Mouse (Mus musculus) liver, embryonic 12.5 days (tissue): Measurements from ENCODE around the gene Xrcc6. TPM values are rescaled to one million over a fixed set of nuclear protein-coding genes. Genes with fewer than 3 reads are reported as not detected.

Experiments
- ATAC-seq: fragments of 200-750 bp; cut with Nextera tagmentation; 2 replicates; pipeline ENCODE4 v1.8.0; 2017; ENCODE audit warnings: moderate number of reproducible peaks, mild to moderate bottlenecking, moderate library complexity
- H3K27ac ChIP-seq: fragments of 300-500 bp; sonication (generic); 2 replicates; pipeline ENCODE4 v1.5.1; 2016; ENCODE audit warnings: mild to moderate bottlenecking
- H3K27me3 ChIP-seq: fragments of 300-500 bp; sonication (generic); replicated peaks from 2 replicates; pipeline ENCODE4 v1.6.1; 2016; ENCODE audit warnings: mild to moderate bottlenecking, moderate library complexity
- H3K36me3 ChIP-seq: fragments of 300-500 bp; sonication (generic); 2 replicates; pipeline ENCODE4 v1.6.1; 2016; ENCODE audit warnings: mild to moderate bottlenecking, moderate library complexity
- H3K4me1 ChIP-seq: fragments of 300-500 bp; sonication (generic); 2 replicates; pipeline ENCODE4 v1.6.1; 2016
- H3K4me2 ChIP-seq: fragments of 300-500 bp; sonication (generic); 2 replicates; pipeline ENCODE4 v1.6.1; 2016; ENCODE audit warnings: mild to moderate bottlenecking, moderate library complexity
- H3K4me3 ChIP-seq: fragments of 300-500 bp; sonication (generic); 2 replicates; pipeline ENCODE4 v1.5.1; 2016; ENCODE audit warnings: mild to moderate bottlenecking, moderate library complexity
- H3K9ac ChIP-seq: fragments of 300-500 bp; sonication (generic); 2 replicates; pipeline ENCODE4 v1.6.1; 2016; ENCODE audit warnings: mild to moderate bottlenecking, moderate library complexity
- H3K9me3 ChIP-seq: fragments of 300-500 bp; sonication (generic); replicated peaks from 2 replicates; pipeline ENCODE4 v1.6.1; 2016; ENCODE audit warnings: mild to moderate bottlenecking, moderate library complexity
- WGBS: fragments of 180-500 bp; shearing (Covaris S2); methylation state at CpG from one replicate; pipeline ENCODE4 v1.1.7; 2016; ENCODE audit not compliant: insufficient replicate concordance; 5-methylcytosine and 5-hydroxymethylcytosine counted together
- polyA plus RNA-seq: library from polyadenylated mRNA; unstranded; fragments of >200 nt; fragmentation: Nextera tagmentation; extraction: Ambion mirVana; gene quantifications from 2 replicates; pipeline ENCODE4 v1.2.1, GENCODE M21; 2016

Gene Xrcc6
- polyA plus RNA-seq, 1 experiment from 2014 or later: 98.7 TPM

DNA sequence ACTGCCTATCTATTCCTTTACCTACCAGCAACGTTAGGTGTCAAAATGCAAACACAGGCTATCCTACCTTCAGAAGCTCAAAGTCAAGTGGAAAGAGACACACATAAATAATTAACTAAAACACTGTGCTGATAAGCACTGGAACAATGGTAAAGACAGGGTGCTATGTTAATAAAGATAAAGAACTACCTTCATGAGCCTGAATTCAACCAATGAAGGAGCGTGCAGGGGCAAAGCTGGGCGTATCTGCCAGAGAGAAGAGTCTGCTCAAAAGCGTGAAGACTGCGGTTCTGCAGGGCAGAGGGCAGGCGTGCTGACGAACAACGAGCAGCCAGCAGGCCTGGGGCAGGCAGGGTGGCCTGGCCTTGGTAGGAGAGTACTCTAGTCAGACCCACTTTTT is 16.6 kb downstream of the Xrcc6 start:
- peaks cover 49% of the 10 kb centered on the region for H3K36me3 ChIP-seq
- peak; percentile 49; the same call in 1 of the 2 replicates for ATAC-seq
- no peak overlapping the region for H3K4me3 ChIP-seq
- H3K9me3 ChIP-seq: no peaks in the 10 kb centered on the region
- 70% methylated on average over 8 of the region's 8 CpGs for WGBS
- H3K27ac ChIP-seq: no peak overlapping the region
- H3K4me2 ChIP-seq: no peak overlapping the region
- no peaks in the 10 kb centered on the region for H3K27me3 ChIP-seq
- peaks cover 24% of the 10 kb centered on the region for H3K4me1 ChIP-seq
- H3K9ac ChIP-seq: no peak overlapping the region

GRCm38 (mm10) chr15:82011947-82012346 is 24.3 kb downstream of the Xrcc6 start:
- Histone ChIP-seq H3K27me3 (no peaks in the 10 kb centered on the region), H3K4me2 (no peak overlapping the region), H3K9me3 (no peaks in the 10 kb centered on the region), H3K9ac (no peak overlapping the region), H3K4me3 (no peak overlapping the region), H3K27ac (no peak overlapping the region), H3K36me3 (peaks cover 13% of the 10 kb centered on the region), H3K4me1 (peaks cover 41% of the 10 kb centered on the region)
- WGBS: 82% methylated on average over 6 of the region's 6 CpGs
- ATAC-seq: no peak

- Histone ChIP-seq H3K9me3 (no peaks in the 10 kb centered on the region), H3K27me3 (no peaks in the 10 kb centered on the region), H3K4me3 (peak overlapping the region; percentile 89), H3K4me2 (peak overlapping the region; percentile 93), H3K9ac (peak overlapping the region; percentile 94), H3K4me1 (peaks cover 52% of the 10 kb centered on the region), H3K36me3 (peaks cover 24% of the 10 kb centered on the region), H3K27ac (peak overlapping the region; percentile 85; the same call in 1 of the 2 replicates)
- 18% methylated on average over 9 of the region's 9 CpGs for WGBS
- no peak for ATAC-seq
Measured at GRCm38 (mm10) chr15:82014745-82015391, 27.2 kb downstream of the Xrcc6 start.

DNA sequence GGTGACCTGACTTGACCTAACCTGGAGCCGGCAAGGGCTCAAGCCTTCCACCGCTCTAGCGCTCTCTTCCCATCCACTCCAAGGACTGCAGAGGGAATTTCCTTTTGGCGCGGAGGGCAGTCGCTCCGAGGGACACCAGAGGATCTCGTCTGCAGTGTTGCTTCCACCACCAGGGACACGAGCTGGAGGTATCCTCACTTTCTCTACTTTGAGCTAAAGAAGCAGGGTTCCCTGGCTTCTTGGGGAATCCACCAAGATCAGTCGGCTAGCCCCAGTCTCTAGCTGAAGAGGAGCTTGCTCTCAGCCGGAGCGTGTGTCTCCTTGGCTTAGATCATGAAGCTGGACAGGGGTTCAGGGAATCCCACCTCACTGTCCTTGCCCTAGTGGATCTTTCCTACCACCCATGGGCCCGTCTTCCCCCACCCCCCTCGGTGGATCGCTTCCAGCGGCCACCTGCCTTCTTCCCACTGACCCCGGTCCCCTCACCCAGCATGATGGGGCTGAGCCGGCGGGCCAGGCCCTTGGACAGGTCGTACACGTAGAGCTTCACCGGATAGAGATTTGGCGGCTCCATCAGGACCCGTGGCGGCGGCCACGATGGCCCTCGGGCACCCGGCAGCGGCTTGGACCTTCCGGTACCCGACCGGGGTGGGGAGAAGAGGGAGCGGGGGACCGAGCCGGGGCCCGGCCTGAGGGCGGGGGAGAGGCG is 27.9 kb downstream of the Xrcc6 start:
- Histone ChIP-seq H3K4me1 (peaks cover 52% of the 10 kb centered on the region), H3K9ac (peak overlapping the region; percentile 94), H3K36me3 (peaks cover 30% of the 10 kb centered on the region), H3K4me2 (peak overlapping the region; percentile 93), H3K27ac (peak overlapping the region; percentile 85), H3K4me3 (peak overlapping the region; percentile 89), H3K9me3 (no peaks in the 10 kb centered on the region), H3K27me3 (no peaks in the 10 kb centered on the region)
- no peak; the same call in 1 of the 2 replicates for ATAC-seq
- under 1% methylated on average over 39 of the region's 39 CpGs for WGBS

- H3K4me3 ChIP-seq: peak overlapping the region; percentile 89
- peaks cover 52% of the 10 kb centered on the region for H3K4me1 ChIP-seq
- peak overlapping the region; percentile 93 for H3K4me2 ChIP-seq
- H3K27ac ChIP-seq: peak overlapping the region; percentile 88
- no peaks in the 10 kb centered on the region for H3K27me3 ChIP-seq
- H3K9me3 ChIP-seq: no peaks in the 10 kb centered on the region
- H3K9ac ChIP-seq: peak overlapping the region; percentile 94
- WGBS: under 1% methylated on average over 53 of the region's 53 CpGs
- H3K36me3 ChIP-seq: peaks cover 34% of the 10 kb centered on the region
- peak; percentile 96 for ATAC-seq
Measured at GRCm38 (mm10) chr15:82016101-82016808, 28.6 kb downstream of the Xrcc6 start.

DNA sequence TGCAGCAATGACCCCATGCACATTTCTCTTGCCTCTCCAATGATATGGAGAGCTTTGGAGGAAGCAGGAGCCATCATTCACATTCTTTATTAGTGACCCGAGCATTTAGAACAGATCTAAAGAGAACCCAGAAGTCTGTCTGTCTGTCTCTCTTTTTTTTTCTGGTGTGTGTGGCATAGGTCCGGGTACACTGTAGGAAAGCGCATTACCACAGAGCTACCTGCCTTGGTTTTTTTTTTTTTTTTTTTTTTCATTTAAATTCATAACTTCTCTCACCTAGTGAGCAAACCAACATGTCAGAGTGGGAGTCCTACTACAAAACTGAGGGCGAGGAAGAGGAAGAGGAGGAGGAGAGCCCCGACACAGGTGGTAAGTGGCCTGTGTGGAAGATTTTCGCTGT is 29.2 kb downstream of the Xrcc6 start:
- peaks cover 40% of the 10 kb centered on the region for H3K36me3 ChIP-seq
- H3K4me3 ChIP-seq: peak overlapping the region; percentile 89
- peak overlapping the region; percentile 83 for H3K9ac ChIP-seq
- no peak for ATAC-seq
- no peaks in the 10 kb centered on the region for H3K9me3 ChIP-seq
- WGBS: 8% methylated on average over 6 of the region's 6 CpGs
- H3K4me1 ChIP-seq: peaks cover 52% of the 10 kb centered on the region
- no peaks in the 10 kb centered on the region for H3K27me3 ChIP-seq
- H3K4me2 ChIP-seq: peak overlapping the region; percentile 93
- peak overlapping the region; percentile 88 for H3K27ac ChIP-seq

DNA sequence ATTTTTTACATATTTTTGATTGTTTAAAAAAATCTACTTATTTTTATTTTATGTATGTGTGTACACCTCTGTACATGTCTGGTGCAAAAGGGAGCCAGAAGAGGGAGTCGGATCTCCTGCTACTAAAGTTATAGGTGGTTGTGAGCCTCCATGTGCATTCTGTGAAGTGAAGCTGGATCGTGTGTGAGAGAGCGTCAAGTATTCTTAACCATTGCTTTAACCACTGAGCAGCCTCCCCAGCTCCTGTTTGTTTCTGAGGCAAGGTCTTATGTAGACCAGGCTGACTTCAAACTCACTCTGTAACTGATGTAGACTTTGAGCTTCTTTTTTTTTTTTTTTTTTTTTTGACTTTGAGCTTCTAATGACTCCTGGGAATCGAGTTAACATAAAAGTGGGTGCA is 29.8 kb downstream of the Xrcc6 start:
- no peak for ATAC-seq
- WGBS: 50% methylated on average over 4 of the region's 4 CpGs
- peak overlapping the region; percentile 57 for H3K9ac ChIP-seq
- H3K4me2 ChIP-seq: peak overlapping the region; percentile 93
- peaks cover 52% of the 10 kb centered on the region for H3K4me1 ChIP-seq
- H3K9me3 ChIP-seq: no peaks in the 10 kb centered on the region
- H3K4me3 ChIP-seq: peak overlapping the region; percentile 89
- no peak overlapping the region for H3K27ac ChIP-seq
- no peaks in the 10 kb centered on the region for H3K27me3 ChIP-seq
- H3K36me3 ChIP-seq: peaks cover 40% of the 10 kb centered on the region

- H3K4me1 ChIP-seq: peaks cover 35% of the 10 kb centered on the region
- no peak overlapping the region for H3K4me3 ChIP-seq
- H3K36me3 ChIP-seq: peaks cover 56% of the 10 kb centered on the region
- H3K9me3 ChIP-seq: no peaks in the 10 kb centered on the region
- no peaks in the 10 kb centered on the region for H3K27me3 ChIP-seq
- H3K9ac ChIP-seq: no peak overlapping the region
- no peak overlapping the region; the same call in 1 of the 2 replicates for H3K27ac ChIP-seq
- no peak overlapping the region for H3K4me2 ChIP-seq
- 73% methylated on average over 3 of the region's 3 CpGs for WGBS
- ATAC-seq: no peak
Measured at GRCm38 (mm10) chr15:82019288-82019687, 31.7 kb downstream of the Xrcc6 start.

GRCm38 (mm10) chr15:82022535-82023088 is 35.0 kb downstream of the Xrcc6 start:
- 82% methylated on average over 13 of the region's 13 CpGs for WGBS
- Histone ChIP-seq H3K36me3 (peaks cover 89% of the 10 kb centered on the region), H3K4me2 (no peak overlapping the region), H3K4me1 (peaks cover 14% of the 10 kb centered on the region), H3K9ac (no peak overlapping the region), H3K9me3 (no peaks in the 10 kb centered on the region), H3K27ac (no peak overlapping the region), H3K4me3 (no peak overlapping the region), H3K27me3 (no peaks in the 10 kb centered on the region)
- ATAC-seq: no peak

GRCm38 (mm10) chr15:82023965-82024635 is 36.5 kb downstream of the Xrcc6 start:
- no peak overlapping the region for H3K4me3 ChIP-seq
- H3K4me2 ChIP-seq: no peak overlapping the region
- no peak overlapping the region for H3K27ac ChIP-seq
- WGBS: 79% methylated on average over 6 of the region's 6 CpGs
- H3K9ac ChIP-seq: no peak overlapping the region
- peaks cover 3% of the 10 kb centered on the region for H3K4me1 ChIP-seq
- peaks cover 97% of the 10 kb centered on the region for H3K36me3 ChIP-seq
- no peaks in the 10 kb centered on the region for H3K27me3 ChIP-seq
- no peak for ATAC-seq
- H3K9me3 ChIP-seq: no peaks in the 10 kb centered on the region

GRCm38 (mm10) chr15:82027276-82027675 is 39.6 kb downstream of the Xrcc6 start:
- Histone ChIP-seq H3K4me2 (no peak overlapping the region), H3K27me3 (no peaks in the 10 kb centered on the region), H3K9me3 (no peaks in the 10 kb centered on the region), H3K27ac (no peak overlapping the region), H3K36me3 (peaks cover 100% of the 10 kb centered on the region), H3K4me1 (peaks cover 6% of the 10 kb centered on the region; the same call in 1 of the 2 replicates), H3K4me3 (no peak overlapping the region), H3K9ac (no peak overlapping the region)
- 88% methylated on average over 7 of the region's 7 CpGs for WGBS
- no peak for ATAC-seq
